Mouse (Mus musculus): Measurements from ENCODE around the gene Lsm10.
A peak's percentile ranks its signal among the peaks of the same experiment; 100 is the strongest.

Gene Lsm10

GRCm38 (mm10) chr4:126118651-126119050 lies 22.2 kb downstream of the Lsm10 start:
- no peak for DNase-seq (ENCODE audit: low spot score)

GRCm38 (mm10) chr4:126119051-126119450 lies 22.6 kb downstream of the Lsm10 start:
- DNase-seq (ENCODE audit: low spot score), result no peak

GRCm38 (mm10) chr4:126120052-126120451 lies 23.6 kb downstream of the Lsm10 start:
- no peak for DNase-seq (ENCODE audit: low spot score)

- DNase-seq (ENCODE audit: low spot score), result no peak
Measured at GRCm38 (mm10) chr4:126120506-126120905, 24.1 kb downstream of the Lsm10 start.

GRCm38 (mm10) chr4:126123309-126124040 lies 27.1 kb downstream of the Lsm10 start:
- no peak for DNase-seq (ENCODE audit: low spot score)

GRCm38 (mm10) chr4:126130502-126130901 lies 34.1 kb downstream of the Lsm10 start:
- DNase-seq (ENCODE audit: low spot score), result peak; percentile 36

- peak; percentile 71 for DNase-seq (ENCODE audit: low spot score)
Measured at GRCm38 (mm10) chr4:126131290-126132121, 35.1 kb downstream of the Lsm10 start.

GRCm38 (mm10) chr4:126132636-126133264 lies 36.3 kb downstream of the Lsm10 start:
- DNase-seq (ENCODE audit: low spot score), result no peak

- no peak for DNase-seq (ENCODE audit: low spot score)
Measured at GRCm38 (mm10) chr4:126134236-126134635, 37.8 kb downstream of the Lsm10 start.

GRCm38 (mm10) chr4:126134639-126135038 lies 38.2 kb downstream of the Lsm10 start:
- DNase-seq (ENCODE audit: low spot score), result no peak

- DNase-seq (ENCODE audit: low spot score), result no peak
Measured at GRCm38 (mm10) chr4:126137773-126138172, 41.4 kb downstream of the Lsm10 start.

- no peak for DNase-seq (ENCODE audit: low spot score)
Measured at GRCm38 (mm10) chr4:126141021-126141420, 44.6 kb downstream of the Lsm10 start.

GRCm38 (mm10) chr4:126145396-126145795 lies 49.0 kb downstream of the Lsm10 start:
- no peak for DNase-seq (ENCODE audit: low spot score)

- DNase-seq (ENCODE audit: low spot score), result peak; percentile 40
Measured at GRCm38 (mm10) chr4:126146974-126147532, 50.6 kb downstream of the Lsm10 start.

- peak; percentile 88 for DNase-seq (ENCODE audit: low spot score)
Measured at GRCm38 (mm10) chr4:126147533-126148160, 51.2 kb downstream of the Lsm10 start, which contains the start of gene Eva1b. Gene Eva1b (plus strand): TSS chr4:126147744.
